Mouse (Mus musculus) CH12.LX (cell line): ENCODE data around the gene 1700020A23Rik. TPM values are rescaled to one million over a fixed set of nuclear protein-coding genes. Genes with fewer than 3 reads are reported as not detected.

Experiments
- DNase-seq: peaks from one replicate; pipeline ENCODE4 v3.0.0-alpha.2; 2013; ENCODE audit errors: extremely low read depth
- H3K27ac ChIP-seq: 2 replicates; pipeline ENCODE4 v1.5.1; 2012; ENCODE audit warnings: low read depth, mild to moderate bottlenecking, control low read depth, moderate library complexity; ENCODE audit not compliant: insufficient read depth
- H3K27me3 ChIP-seq: replicated peaks from 2 replicates; pipeline ENCODE3; 2012; ENCODE audit warnings: inconsistent platforms
- H3K36me3 ChIP-seq, 2 experiments: replicated peaks in 1 of 2; 2 replicates each; pipeline versions ENCODE3 to v1.6.1; 2012; ENCODE audit warnings: inconsistent platforms in 1 of 2, low read length in 1 of 2, mild to moderate bottlenecking in 1 of 2, mixed read lengths in 1 of 2, moderate library complexity in 1 of 2; ENCODE audit not compliant: control insufficient read depth in 1 of 2, insufficient read depth in 1 of 2
- H3K4me1 ChIP-seq, 2 experiments: 2 replicates each; pipeline ENCODE4 v1.6.1; 2012; ENCODE audit warnings: inconsistent platforms in 1 of 2, moderate library complexity in 1 of 2; ENCODE audit not compliant: insufficient read depth in 2 of 2, control insufficient read depth in 1 of 2
- H3K4me2 ChIP-seq: 2 replicates; pipeline ENCODE4 v1.6.1; 2012; ENCODE audit warnings: low read depth, mild to moderate bottlenecking, control low read depth; ENCODE audit not compliant: poor library complexity, insufficient read depth, severe bottlenecking
- H3K4me3 ChIP-seq, 3 experiments: fragments of 150-350 bp in 1 of 3; sonication (generic) in 1 of 3; replicated peaks in 1 of 3; 2 replicates each; pipeline versions ENCODE3 to v1.5.1; 2011 to 2012; ENCODE audit warnings: low read depth in 2 of 3, low read length in 2 of 3, mild to moderate bottlenecking in 2 of 3, moderate library complexity in 2 of 3, control low read depth in 1 of 3, improper control_type of control experiment in 1 of 3, inconsistent platforms in 1 of 3, mixed read lengths in 1 of 3; ENCODE audit not compliant: poor library complexity in 1 of 3
- H3K79me2 ChIP-seq: replicated peaks from 2 replicates; pipeline ENCODE4 v1.6.1; 2012; ENCODE audit warnings: mild to moderate bottlenecking, moderate library complexity; ENCODE audit not compliant: control insufficient read depth, poor library complexity, insufficient read depth, severe bottlenecking; ENCODE audit errors: extremely low read depth
- H3K9ac ChIP-seq: 2 replicates; pipeline ENCODE4 v1.6.1; 2012; ENCODE audit warnings: low read depth, mild to moderate bottlenecking, control low read depth, moderate library complexity; ENCODE audit not compliant: insufficient read depth
- H3K9me3 ChIP-seq: replicated peaks from 2 replicates; pipeline ENCODE3; 2012; ENCODE audit warnings: low read length, inconsistent platforms, mixed read lengths
- BHLHE40 ChIP-seq: IDR thresholded peaks from 2 replicates; pipeline ENCODE4 v1.6.1; 2011; ENCODE audit warnings: mild to moderate bottlenecking, low read depth, low read length, improper control_type of control experiment
- CHD2 ChIP-seq: IDR thresholded peaks from 2 replicates; pipeline ENCODE4 v1.6.1; 2011; ENCODE audit warnings: low read length, improper control_type of control experiment
- CTCF ChIP-seq, 2 experiments: IDR thresholded peaks in 1 of 2; conservative IDR thresholded peaks in 1 of 2; 2 replicates each; pipeline ENCODE4 v1.5.1; 2011 to 2012; ENCODE audit warnings: low read depth in 2 of 2, low read length in 2 of 2, improper control_type of control experiment in 1 of 2, inconsistent platforms in 1 of 2, mild to moderate bottlenecking in 1 of 2, moderate library complexity in 1 of 2
- E2F4 ChIP-seq: IDR thresholded peaks from 2 replicates; pipeline ENCODE4 v1.6.1; 2011; ENCODE audit warnings: low read depth, low read length, improper control_type of control experiment; ENCODE audit not compliant: insufficient replicate concordance
- ELF1 ChIP-seq: IDR thresholded peaks from 2 replicates; pipeline ENCODE4 v1.6.1; 2014; ENCODE audit warnings: low read depth, mild to moderate bottlenecking, inconsistent platforms, low read length, improper control_type of control experiment
- EP300 ChIP-seq: IDR thresholded peaks from 2 replicates; pipeline ENCODE4 v1.6.1; 2011; ENCODE audit warnings: low read length, improper control_type of control experiment
- ETS1 ChIP-seq: conservative IDR thresholded peaks from 2 replicates; pipeline ENCODE4 v1.6.1; 2012; ENCODE audit warnings: low read depth, mild to moderate bottlenecking, inconsistent platforms, low read length, improper control_type of control experiment, moderate library complexity
- HCFC1 ChIP-seq: IDR thresholded peaks from 2 replicates; pipeline ENCODE4 v1.6.1; 2012; ENCODE audit warnings: low read depth, mild to moderate bottlenecking, inconsistent platforms, low read length, improper control_type of control experiment
- IRF4 ChIP-seq: IDR thresholded peaks from 2 replicates; pipeline ENCODE4 v1.6.1; 2014; ENCODE audit warnings: low read depth, mild to moderate bottlenecking, inconsistent platforms, low read length, improper control_type of control experiment
- JUND ChIP-seq: conservative IDR thresholded peaks from 2 replicates; pipeline ENCODE4 v1.6.1; 2011; ENCODE audit warnings: low read depth, low read length, improper control_type of control experiment
- KAT2A ChIP-seq: IDR thresholded peaks from 2 replicates; pipeline ENCODE4 v1.6.1; 2012; ENCODE audit warnings: low read length, improper control_type of control experiment, inconsistent platforms; ENCODE audit not compliant: insufficient replicate concordance
- MAFK ChIP-seq: IDR thresholded peaks from 2 replicates; pipeline ENCODE4 v1.6.1; 2011; ENCODE audit warnings: low read length, improper control_type of control experiment; ENCODE audit not compliant: insufficient replicate concordance
- MAX ChIP-seq: IDR thresholded peaks from 2 replicates; pipeline ENCODE4 v1.6.1; 2011; ENCODE audit warnings: low read length, improper control_type of control experiment
- MAZ ChIP-seq: IDR thresholded peaks from 2 replicates; pipeline ENCODE4 v1.6.1; 2012; ENCODE audit warnings: low read depth, mild to moderate bottlenecking, inconsistent platforms, low read length, improper control_type of control experiment, moderate library complexity
- MEF2A ChIP-seq: IDR thresholded peaks from 2 replicates; pipeline ENCODE4 v1.6.1; 2014; ENCODE audit warnings: low read depth, mild to moderate bottlenecking, inconsistent platforms, low read length, improper control_type of control experiment, borderline replicate concordance
- MXI1 ChIP-seq: IDR thresholded peaks from 2 replicates; pipeline ENCODE4 v1.6.1; 2011; ENCODE audit warnings: mild to moderate bottlenecking, low read depth, low read length, improper control_type of control experiment
- MYC ChIP-seq: IDR thresholded peaks from 2 replicates; pipeline ENCODE4 v1.6.1; 2011; ENCODE audit warnings: low read depth, mild to moderate bottlenecking, improper control_type of control experiment, low read length
- NELFE ChIP-seq: IDR thresholded peaks from 2 replicates; pipeline ENCODE4 v1.6.1; 2011; ENCODE audit warnings: low read depth, low read length, improper control_type of control experiment
- NRF1 ChIP-seq: IDR thresholded peaks from 2 replicates; pipeline ENCODE4 v1.6.1; 2014; ENCODE audit warnings: low read depth, mild to moderate bottlenecking, inconsistent platforms, low read length, improper control_type of control experiment, moderate library complexity
- PAX5 ChIP-seq: IDR thresholded peaks from 2 replicates; pipeline ENCODE4 v1.6.1; 2012; ENCODE audit warnings: low read length, inconsistent platforms, mixed read lengths
- POLR2A ChIP-seq: IDR thresholded peaks from 2 replicates; pipeline ENCODE4 v1.6.1; 2011; ENCODE audit warnings: low read depth, mild to moderate bottlenecking, improper control_type of control experiment, low read length
- POLR2AphosphoS2 ChIP-seq: IDR thresholded peaks from 2 replicates; pipeline ENCODE4 v1.6.1; 2011; ENCODE audit warnings: low read depth, low read length, improper control_type of control experiment
- RCOR1 ChIP-seq: conservative IDR thresholded peaks from 2 replicates; pipeline ENCODE4 v1.6.1; 2012; ENCODE audit warnings: low read depth, mild to moderate bottlenecking, inconsistent platforms, low read length, improper control_type of control experiment
- SIN3A ChIP-seq: IDR thresholded peaks from 2 replicates; pipeline ENCODE4 v1.6.1; 2012; ENCODE audit warnings: low read length, improper control_type of control experiment, inconsistent platforms
- SMC3 ChIP-seq: IDR thresholded peaks from 2 replicates; pipeline ENCODE4 v1.6.1; 2011; ENCODE audit warnings: low read depth, low read length, improper control_type of control experiment
- TBP ChIP-seq: conservative IDR thresholded peaks from 2 replicates; pipeline ENCODE4 v1.6.1; 2011; ENCODE audit warnings: low read depth, low read length, improper control_type of control experiment
- TCF12 ChIP-seq: IDR thresholded peaks from 2 replicates; pipeline ENCODE4 v1.6.1; 2014; ENCODE audit warnings: low read depth, mild to moderate bottlenecking, inconsistent platforms, low read length, improper control_type of control experiment
- UBTF ChIP-seq: IDR thresholded peaks from 2 replicates; pipeline ENCODE4 v1.6.1; 2012; ENCODE audit warnings: low read depth, mild to moderate bottlenecking, inconsistent platforms, low read length, improper control_type of control experiment, moderate library complexity
- USF1 ChIP-seq: IDR thresholded peaks from 2 replicates; pipeline ENCODE4 v1.6.1; 2014; ENCODE audit warnings: low read depth, mild to moderate bottlenecking, inconsistent platforms, low read length, improper control_type of control experiment
- USF2 ChIP-seq: conservative IDR thresholded peaks from 2 replicates; pipeline ENCODE4 v1.6.1; 2011; ENCODE audit warnings: low read depth, low read length, improper control_type of control experiment
- ZC3H11A ChIP-seq: IDR thresholded peaks from 2 replicates; pipeline ENCODE4 v1.6.1; 2012; ENCODE audit warnings: low read depth, mild to moderate bottlenecking, inconsistent platforms, low read length, improper control_type of control experiment
- ZKSCAN1 ChIP-seq: IDR thresholded peaks from 2 replicates; pipeline ENCODE4 v1.6.1; 2012; ENCODE audit warnings: low read depth, inconsistent platforms, low read length, improper control_type of control experiment, borderline replicate concordance
- ZNF384 ChIP-seq: IDR thresholded peaks from 2 replicates; pipeline ENCODE4 v1.6.1; 2012; ENCODE audit warnings: low read depth, low read length, improper control_type of control experiment, inconsistent platforms
- dilution Hi-C: fragments of 300-500 bp; cut with MboI; formaldehyde crosslinking; loops from 2 replicates; pipeline ENCODE4 v1.14.3; 2020; ENCODE audit warnings: low sequenced_read_pairs; ENCODE audit not compliant: extremely low pct_unique_long_range_greater_than_20kb, extremely low pct_ligation_motif_present
- in situ Hi-C: fragments of 300-500 bp; cut with MboI; formaldehyde crosslinking; loops from 3 replicates; pipeline ENCODE4 v1.14.3; 2019; ENCODE audit warnings: low sequenced_read_pairs, low pct_ligation_motif_present, low pct_unique_long_range_greater_than_20kb, mixed read lengths
- polyA plus RNA-seq: library from polyadenylated mRNA; unstranded; fragments of >175 nt; gene quantifications from 2 replicates; pipeline ENCODE4 v1.2.1, GENCODE M21; 2012; ENCODE audit warnings: low read depth; ENCODE audit not compliant: insufficient read length
- total RNA-seq, 2 experiments: library from RNA; depleted of rRNA; stranded (reverse); fragments of 300-350 nt in 1 of 2; fragments of >200 nt in 1 of 2; gene quantifications; 2 replicates each; pipeline ENCODE4 v1.2.3; 2012 to 2014

Gene 1700020A23Rik
- total and polyA plus RNA-seq, 3 experiments = not detected

GRCm38 (mm10) chr2:130423397-130424125 is 18.5 kb downstream of the 1700020A23Rik start (continued):
- no peak for TF ChIP-seq EP300
- TF ChIP-seq USF2 = no peak
- no peak for TF ChIP-seq MAZ
- TF ChIP-seq TCF12 = no peak
- TF ChIP-seq SMC3 = no peak
- TF ChIP-seq ZC3H11A = no peak
- peak; percentile 88 for TF ChIP-seq NRF1
- no peak for TF ChIP-seq POLR2A
- TF ChIP-seq NELFE = no peak; the same call in 1 of the 2 replicates
- TF ChIP-seq PAX5 = no peak

- H3K27me3 ChIP-seq = no peaks in the 10 kb centered on the region
- dilution Hi-C loops (no loop called here), in situ Hi-C loops (no loop called here)
- H3K4me2 ChIP-seq = peak within 1 kb of the TSS; percentile 91
- H3K9me3 ChIP-seq = no peaks in the 10 kb centered on the region
- DNase-seq = peak; percentile 88
- H3K36me3 ChIP-seq = peaks cover 25 to 54% of the 10 kb centered on the region in 2 experiments
- peak within 1 kb of the TSS; percentile 91 to 93 (median 93) for H3K4me3 ChIP-seq
- H3K4me1 ChIP-seq = peaks cover 14 to 63% of the 10 kb centered on the region in 2 experiments
- peak within 1 kb of the TSS; percentile 94 for H3K27ac ChIP-seq
- H3K9ac ChIP-seq = peak within 1 kb of the TSS; percentile 88
- peaks cover 40% of the 10 kb centered on the region for H3K79me2 ChIP-seq
- TF ChIP-seq BHLHE40 (peak; percentile 95), E2F4 (peak; percentile 66; the same call in 1 of the 2 replicates), ZC3H11A (no peak), TCF12 (peak; percentile 55), RCOR1 (no peak), ETS1 (0 out of 2 replicates have a peak, but pooled peaks have one; percentile 1), IRF4 (peak; percentile 34; the same call in 1 of the 2 replicates), POLR2AphosphoS2 (peak; percentile 76; the same call in 1 of the 2 replicates), MEF2A (peak; percentile 31; the same call in 1 of the 2 replicates), CTCF (conservative IDR thresholded peaks at IDR 0.05 in 1 of 2, IDR thresholded peaks at IDR 0.05 in 1 of 2; ENCODE audit: low read depth in 2 of 2, low read length in 2 of 2) (peak in 1 of 2 experiments; percentile 33; a peak in 1 of 4 replicates), KAT2A (peak; percentile 86; the same call in 1 of the 2 replicates), NRF1 (peak; percentile 81), MAX (no peak), EP300 (no peak), ELF1 (peak; percentile 98), POLR2A (peak; percentile 83), PAX5 (no peak), ZNF384 (no peak), USF2 (peak; percentile 97), MYC (peak; percentile 82; the same call in 1 of the 2 replicates), USF1 (peak; percentile 96), NELFE (peak; percentile 73), SIN3A (peak; percentile 93), TBP (0 out of 2 replicates have a peak, but pooled peaks have one; percentile 22), MXI1 (no peak; the same call in 1 of the 2 replicates), JUND (no peak), HCFC1 (peak; percentile 89), UBTF (no peak), CHD2 (no peak), MAFK (no peak), ZKSCAN1 (no peak), SMC3 (no peak)
Measured at GRCm38 (mm10) chr2:130424126-130424853, 19.2 kb downstream of the 1700020A23Rik start, which contains the start of the genes Vps16 and Pced1a. Gene Vps16 (plus strand): TSS chr2:130424339. Gene Pced1a (minus strand): TSS chr2:130424701.
